Mouse (Mus musculus): Measurements from ENCODE around the gene Trpm4.
A peak's percentile ranks its signal among the peaks of the same experiment; 100 is the strongest.

The Trpm4 gene

DNA sequence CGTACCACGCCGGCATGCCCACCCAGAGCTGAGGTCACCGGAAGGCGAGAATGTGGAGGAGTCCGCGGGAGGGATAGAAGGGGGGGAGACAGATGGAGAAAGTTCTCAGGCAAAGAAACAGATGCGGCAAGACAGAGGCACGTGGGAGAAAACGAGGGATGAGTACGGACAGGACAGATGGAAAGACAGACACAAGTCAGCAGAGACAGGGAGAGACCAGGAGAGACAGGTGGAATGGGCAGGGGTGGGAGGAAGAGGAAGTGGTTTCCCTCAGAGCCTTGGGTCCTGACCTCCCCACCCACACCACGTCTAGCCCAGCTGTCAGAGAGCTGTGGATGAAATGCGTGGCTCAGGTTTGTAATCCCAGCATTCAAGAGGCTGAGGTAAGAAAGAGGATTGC, 13.3 kb upstream of the Trpm4 start:
- no peak for DNase-seq (ENCODE audit: low read depth)

GRCm38 (mm10) chr7:45343543-45343942, 10.0 kb upstream of the Trpm4 start:
- DNase-seq (ENCODE audit: low read depth): no peak

DNA sequence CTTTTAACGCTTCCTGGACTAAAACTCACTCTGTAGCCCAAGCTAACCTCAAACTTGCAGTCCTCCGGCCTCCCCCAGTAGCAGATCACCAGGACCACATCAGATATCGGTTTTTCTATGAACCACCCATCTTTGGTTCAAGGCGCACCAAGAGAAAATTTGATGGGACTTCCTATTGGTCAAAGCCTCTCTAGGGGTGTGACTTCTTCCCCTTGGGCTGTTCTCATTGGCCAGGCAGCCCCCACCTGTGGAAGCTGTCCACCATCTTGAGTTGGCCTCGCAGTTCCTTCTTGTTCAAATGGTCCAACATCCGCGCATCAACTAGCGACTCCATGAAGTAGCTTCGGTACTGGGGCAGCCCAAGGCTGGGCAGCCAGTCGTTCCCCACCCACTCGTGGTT, 8.5 kb upstream of the Trpm4 start:
- no peak for DNase-seq (ENCODE audit: low read depth)

DNA sequence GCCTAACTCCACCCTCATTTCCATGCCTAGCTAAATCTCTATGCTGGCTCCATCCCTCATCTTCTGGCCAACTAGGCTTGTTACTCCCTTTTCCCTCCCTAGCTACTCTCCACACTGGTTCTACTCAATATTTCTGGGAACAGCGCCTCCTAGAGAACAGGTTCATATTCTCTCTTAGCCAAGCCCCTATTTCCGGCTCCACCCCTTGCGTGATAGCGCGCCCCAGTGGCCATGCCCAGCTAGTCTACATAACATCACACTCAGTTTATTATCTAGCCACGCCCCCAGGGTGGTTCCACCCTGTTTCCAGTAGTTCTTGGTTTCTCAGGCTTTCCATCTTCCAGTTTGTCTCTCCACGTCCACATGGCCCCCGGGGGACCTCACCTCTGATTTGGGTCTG, 7.7 kb upstream of the Trpm4 start:
- DNase-seq (ENCODE audit: low read depth): peak; percentile 40

- no peak for DNase-seq (ENCODE audit: low read depth)
Observed at GRCm38 (mm10) chr7:45340669-45341068, 7.1 kb upstream of the Trpm4 start.

- no peak for DNase-seq (ENCODE audit: low read depth)
Observed at GRCm38 (mm10) chr7:45340066-45340442, 6.5 kb upstream of the Trpm4 start.

- no peak for DNase-seq (ENCODE audit: low read depth)
Observed at GRCm38 (mm10) chr7:45339410-45340065, 6.0 kb upstream of the Trpm4 start.

DNA sequence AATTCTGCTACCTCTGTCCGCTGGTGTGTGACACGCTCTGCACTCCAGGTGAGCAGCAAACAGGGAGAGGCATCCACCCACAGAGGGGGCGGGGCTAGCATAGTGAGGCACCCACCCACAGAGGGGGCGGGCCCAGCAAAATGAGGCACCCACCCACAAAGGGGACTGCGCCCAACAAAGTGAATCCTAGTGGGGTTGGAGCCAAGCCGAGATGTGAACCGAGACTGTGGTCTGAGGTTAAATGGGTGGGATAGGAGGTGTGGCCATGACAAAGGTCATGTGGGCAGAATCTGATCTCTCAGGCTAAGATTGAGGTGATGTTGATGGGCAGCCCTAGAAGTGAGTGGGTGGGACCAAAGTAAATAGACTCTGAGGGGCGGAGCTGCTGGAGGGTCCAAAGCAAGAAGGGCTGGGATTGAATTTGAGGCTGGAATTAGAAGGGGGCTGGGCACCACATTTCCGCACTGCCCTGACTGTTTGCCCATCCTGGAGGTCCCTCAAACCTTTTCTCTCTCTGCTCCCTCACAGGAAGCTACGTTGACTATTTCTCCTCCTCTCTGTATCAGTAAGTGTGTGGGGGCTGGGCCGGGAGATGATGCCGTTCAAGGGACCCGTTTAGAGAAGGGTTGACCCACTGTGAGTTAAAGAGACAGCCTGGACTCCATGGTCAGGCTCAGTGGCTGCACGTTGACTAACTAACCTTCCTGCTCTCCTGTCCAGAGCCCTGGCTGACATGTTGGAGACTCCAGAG, 4.8 kb upstream of the Trpm4 start:
- DNase-seq (ENCODE audit: low read depth): no peak

DNA sequence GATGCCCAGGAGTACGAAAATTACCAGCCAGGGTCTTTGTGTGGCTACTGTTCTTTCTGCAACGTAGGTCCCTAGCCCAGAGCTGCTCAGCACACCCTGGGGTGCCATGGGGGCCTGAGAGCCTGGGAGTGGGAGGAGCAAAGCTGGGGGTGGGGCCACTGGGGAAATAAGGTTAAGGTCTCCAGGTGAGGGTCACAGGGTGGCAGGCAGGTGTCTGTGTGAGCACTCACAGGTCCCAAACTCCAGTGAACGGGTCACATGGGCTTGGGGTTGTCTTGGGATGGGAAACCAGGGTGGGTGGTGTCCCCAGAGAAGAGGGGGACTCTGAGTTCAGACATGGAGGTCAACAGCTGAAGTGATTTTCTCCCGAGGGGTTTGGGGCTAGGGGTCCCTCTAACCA, 3.9 kb upstream of the Trpm4 start:
- no peak for DNase-seq (ENCODE audit: low read depth)

GRCm38 (mm10) chr7:45336319-45336718, 2.7 kb upstream of the Trpm4 start:
- DNase-seq (ENCODE audit: low read depth): no peak

DNA sequence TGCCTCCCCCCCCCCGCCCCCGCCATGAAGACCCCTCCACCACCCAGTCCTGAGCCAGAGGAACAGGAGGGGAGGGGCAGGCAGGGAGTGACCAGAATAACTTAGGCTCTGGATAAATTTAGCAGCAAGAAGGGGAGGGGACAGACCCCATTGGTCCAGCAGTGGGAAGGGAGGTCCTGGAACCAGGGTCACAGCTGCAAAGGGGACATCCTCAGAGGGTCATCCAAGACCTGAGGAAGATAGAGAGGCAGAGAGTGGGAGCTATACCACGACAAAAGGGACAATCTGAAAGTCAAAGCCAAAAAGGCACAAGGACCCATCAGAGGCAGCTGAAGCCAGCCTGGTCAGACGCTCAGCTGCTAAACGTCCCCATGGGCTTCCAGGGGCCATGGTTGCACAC, 1.5 kb upstream of the Trpm4 start, which contains the start of gene Hrc:
TSS of gene Hrc (plus strand) at position 235 of the 400 bp plus-strand sequence.
- DNase-seq (ENCODE audit: low read depth): no peak

DNA sequence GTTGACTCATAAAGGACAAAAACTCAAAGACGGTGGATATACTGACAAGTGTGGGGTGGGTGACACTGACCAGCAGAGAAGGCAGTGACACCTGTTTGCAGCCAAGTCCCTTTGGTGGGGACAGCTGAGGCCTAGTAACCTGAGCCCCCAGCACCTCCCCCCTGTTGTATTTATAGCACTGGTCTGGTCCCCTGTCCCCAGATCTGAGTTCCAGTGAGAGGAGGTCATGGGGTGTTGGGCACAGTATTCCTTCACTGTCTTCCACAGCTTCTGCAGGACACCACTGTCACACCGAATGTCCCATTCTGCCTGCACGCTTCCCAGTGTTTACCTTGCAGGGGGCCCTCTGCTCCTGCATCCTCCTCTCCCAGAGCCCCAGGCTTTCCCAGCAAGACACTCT, 1.0 kb upstream of the Trpm4 start:
- DNase-seq (ENCODE audit: low read depth): no peak

DNA sequence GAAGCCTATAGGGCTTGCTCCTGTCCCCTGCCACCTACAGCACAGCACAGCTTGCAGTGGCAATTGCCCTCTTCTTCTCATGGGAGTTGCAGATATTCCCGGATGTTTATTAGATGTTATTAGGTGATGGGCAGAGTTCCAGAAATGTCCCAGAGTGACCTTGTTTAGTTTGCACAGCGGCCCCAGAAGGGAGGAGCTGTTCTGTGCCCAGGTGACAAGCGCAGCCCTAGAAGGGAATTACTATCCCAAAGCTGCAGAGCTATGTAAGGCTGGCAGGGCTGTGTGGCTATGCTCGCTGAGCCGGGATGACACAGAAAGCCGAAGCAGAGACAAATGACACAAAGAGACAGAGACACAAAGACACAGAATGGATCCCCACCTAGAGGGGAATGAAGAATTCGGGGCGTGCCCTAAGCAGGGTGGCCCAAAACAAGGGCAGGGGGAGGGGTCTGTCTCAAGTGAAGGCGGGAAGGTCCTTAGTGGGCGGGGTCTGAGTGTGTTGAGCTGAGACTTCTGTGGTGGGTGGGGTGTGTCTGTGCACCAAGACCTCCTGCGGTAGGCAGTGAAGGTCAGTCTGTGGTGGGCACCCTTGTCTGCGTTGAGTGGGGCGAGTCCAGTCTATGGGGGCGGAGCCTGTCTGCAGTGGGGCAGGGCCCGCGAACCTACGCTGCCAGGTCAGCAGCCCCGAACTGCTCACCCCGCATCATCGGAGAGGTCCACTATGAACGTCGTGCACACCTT, 725 bp downstream of the Trpm4 start:
- DNase-seq (ENCODE audit: low read depth): no peak

DNA sequence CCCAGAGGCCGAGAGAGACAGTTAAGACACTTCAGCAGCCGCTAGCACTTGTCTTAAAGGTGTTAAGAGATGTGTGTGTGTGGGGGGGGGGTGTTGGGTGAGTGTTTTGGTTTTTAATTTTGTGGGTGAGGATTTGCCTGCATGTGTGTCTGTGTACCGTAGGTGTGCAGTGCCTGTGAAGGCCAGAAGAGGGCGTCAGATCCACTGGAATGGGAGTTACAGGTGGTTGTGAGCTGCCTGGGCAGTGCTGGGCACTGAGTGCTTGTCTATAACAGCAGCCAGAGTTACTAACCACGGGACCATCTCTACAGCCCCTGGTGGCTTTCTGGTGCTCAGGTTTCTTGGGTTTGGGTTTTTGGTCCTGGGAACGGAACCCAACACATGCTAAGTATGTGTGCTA, 2.1 kb downstream of the Trpm4 start:
- no peak for DNase-seq (ENCODE audit: low read depth)

DNA sequence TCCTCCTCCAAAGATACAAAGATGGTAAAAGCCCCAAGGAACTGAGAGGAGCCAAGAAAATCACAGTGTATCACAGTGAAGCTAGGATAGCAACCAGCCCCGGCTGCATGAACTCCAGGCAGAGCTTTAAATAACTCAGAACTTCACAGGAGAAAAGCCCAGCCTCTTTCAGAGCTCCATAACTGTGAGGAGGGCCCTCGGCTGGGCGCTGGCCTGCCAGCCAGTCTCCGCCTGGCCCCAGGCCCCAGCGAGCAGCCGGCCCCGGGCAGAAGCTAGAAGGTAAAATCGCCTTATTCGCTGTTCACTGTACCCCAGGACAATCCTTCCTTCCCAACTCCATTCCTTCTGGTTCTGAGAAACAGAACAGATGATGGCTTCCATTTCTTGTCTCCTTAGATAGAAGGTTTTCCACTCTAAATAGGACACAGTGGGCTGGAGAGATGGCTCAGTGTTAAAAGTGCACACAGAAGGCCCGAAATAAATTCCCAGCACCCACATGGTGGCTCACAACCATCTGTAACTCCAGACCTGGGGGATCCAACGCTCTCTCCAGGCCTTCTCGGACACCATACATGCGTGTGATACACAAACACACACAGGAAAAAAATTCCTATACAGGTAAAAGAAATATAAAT, 4.6 kb downstream of the Trpm4 start:
- no peak for DNase-seq (ENCODE audit: low read depth)

DNA sequence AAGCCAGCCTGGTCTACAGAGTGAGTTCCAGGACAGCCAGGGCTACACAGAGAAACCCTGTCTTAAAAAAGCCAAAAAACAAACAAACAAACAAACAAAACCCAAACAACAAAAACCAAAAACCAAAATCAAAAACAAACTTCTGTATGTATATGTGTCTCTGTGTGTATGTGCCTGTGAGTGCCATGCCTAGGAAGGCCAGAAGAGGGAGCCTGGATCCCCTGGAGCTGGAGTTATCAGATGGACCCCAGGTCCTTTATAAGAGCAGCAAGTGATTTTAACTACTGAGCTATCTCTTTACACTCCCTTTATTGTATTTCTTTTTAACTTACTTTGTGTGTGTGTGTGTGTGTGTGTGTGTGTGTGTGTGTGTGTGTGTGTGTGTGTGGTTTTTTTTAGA, 7.8 kb downstream of the Trpm4 start:
- no peak for DNase-seq (ENCODE audit: low read depth)

- no peak for DNase-seq (ENCODE audit: low read depth)
Observed at GRCm38 (mm10) chr7:45323069-45323468, 10.5 kb downstream of the Trpm4 start.

GRCm38 (mm10) chr7:45322245-45322644, 11.3 kb downstream of the Trpm4 start:
- DNase-seq (ENCODE audit: low read depth): no peak

GRCm38 (mm10) chr7:45316536-45316935, 17.0 kb downstream of the Trpm4 start:
- DNase-seq (ENCODE audit: low read depth): no peak

- no peak for DNase-seq (ENCODE audit: low read depth)
Observed at GRCm38 (mm10) chr7:45315182-45315701, 18.3 kb downstream of the Trpm4 start.

DNA sequence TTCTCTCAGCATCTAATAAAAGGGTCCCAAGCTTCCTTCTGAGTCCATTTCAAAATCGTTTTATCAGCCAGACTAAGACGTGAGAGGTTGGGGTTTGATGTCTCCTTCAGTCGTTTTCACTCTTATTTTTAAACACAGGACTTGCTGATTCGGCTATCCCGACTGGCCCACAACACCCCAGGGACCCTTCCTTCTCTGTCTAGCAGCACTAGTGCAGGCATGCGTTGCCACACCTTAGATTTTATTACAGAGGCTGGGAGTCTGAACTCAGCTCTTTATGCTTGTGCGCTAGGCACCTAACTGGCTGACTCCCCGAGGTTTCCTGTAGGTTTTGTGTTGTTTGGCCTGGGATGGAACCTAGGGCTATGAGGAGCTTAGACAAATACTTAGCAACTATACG, 20.1 kb downstream of the Trpm4 start:
- DNase-seq (ENCODE audit: low read depth): no peak

DNA sequence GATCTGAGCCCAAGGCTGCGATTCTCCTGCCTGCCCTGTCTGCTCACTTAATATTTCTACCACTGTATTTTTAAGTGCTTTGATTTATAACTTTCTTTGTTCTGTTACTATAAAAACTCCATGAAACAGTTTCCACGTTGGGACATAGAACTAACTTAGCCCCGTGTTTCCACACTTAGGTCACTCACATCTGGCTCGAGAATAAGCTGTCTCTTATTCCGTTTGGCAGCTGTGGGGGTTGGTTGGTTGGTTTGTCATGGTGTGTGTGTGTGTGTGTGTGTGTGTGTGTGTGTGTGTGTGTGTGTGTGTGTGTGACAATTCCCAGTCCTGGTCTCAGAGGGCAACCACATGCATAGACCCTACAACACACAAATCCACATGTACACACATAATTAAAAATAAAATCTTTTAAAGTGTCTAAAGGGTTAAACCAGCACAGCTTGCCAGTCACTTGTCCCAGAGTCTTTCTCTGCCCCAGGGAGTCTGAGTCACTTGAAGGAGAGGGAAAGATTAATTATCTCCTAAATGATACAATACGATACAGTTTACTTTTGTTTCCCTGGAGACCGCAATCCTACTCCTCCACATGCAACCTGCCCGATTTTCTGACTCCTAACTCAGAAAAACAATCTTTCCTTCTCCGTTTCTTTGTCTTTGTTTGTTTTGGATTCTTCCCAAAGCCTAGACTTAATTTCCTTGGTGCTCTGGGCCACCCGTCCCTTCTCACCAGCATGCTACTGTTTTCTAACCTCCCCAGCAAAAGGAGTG, 20.7 kb downstream of the Trpm4 start:
- DNase-seq (ENCODE audit: low read depth): no peak
